Mouse (Mus musculus) ES-Bruce4 (cell line): ENCODE results near the gene Sstr4.

ENCODE experiments used
- CTCF ChIP-seq: IDR thresholded peaks from one replicate; pipeline ENCODE4 v1.8.1; 2011; ENCODE audit warnings: low read depth, low read length
- POLR2A ChIP-seq: IDR thresholded peaks from one replicate; pipeline ENCODE4 v1.8.1; 2011; ENCODE audit warnings: low read length; ENCODE audit not compliant: insufficient read depth

GRCm38 (mm10) chr2:148398901-148399685, 3.9 kb downstream of the Sstr4 start:
- TF ChIP-seq POLR2A = no peak
- TF ChIP-seq CTCF = no peak
